Mouse (Mus musculus): ENCODE measurements at regions not wholly inside any gene's neighbourhood (a gene's known extent, or its start where the extent isn't known, plus 50 kb on each side); places are given as distances from the start of the nearest gene placed in this dataset.

DNA sequence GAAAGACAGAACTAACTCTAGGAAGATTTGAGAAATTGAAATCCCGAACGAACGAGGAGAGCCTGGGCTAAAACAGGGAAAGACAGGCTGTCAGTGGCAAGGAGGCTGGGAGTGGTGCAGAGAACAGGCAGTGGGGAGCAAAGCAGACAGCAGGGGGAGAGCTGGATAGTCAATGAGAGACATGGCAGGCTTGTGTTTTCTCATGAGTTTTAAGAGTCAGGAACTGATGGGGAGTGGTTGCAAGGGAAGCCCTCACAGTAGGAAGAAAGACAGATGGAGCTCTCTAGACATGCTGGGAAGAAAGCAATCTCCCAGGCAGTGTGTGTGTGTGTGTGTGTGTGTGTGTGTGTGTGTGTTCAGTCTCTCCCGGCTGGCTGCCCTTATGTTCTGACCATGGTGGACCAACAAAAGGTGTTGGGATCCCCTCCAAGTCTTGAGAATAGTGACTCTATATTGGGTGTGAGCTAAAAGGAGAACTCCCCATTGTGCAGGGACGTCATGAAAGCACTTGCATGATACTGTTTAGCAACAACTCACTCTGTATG, 577.9 kb downstream of the Plcl1 start:
- no peak for DNase-seq (ENCODE audit: low spot score)

- DNase-seq (ENCODE audit: low spot score) = no peak
These were observed 591.4 kb downstream of the Plcl1 start for GRCm38 (mm10) chr1:55997074-55997473.
